Mouse (Mus musculus): ENCODE results near the gene Sypl.
A peak's percentile ranks its signal among the peaks of the same experiment; 100 is the strongest.

The Sypl gene

DNA sequence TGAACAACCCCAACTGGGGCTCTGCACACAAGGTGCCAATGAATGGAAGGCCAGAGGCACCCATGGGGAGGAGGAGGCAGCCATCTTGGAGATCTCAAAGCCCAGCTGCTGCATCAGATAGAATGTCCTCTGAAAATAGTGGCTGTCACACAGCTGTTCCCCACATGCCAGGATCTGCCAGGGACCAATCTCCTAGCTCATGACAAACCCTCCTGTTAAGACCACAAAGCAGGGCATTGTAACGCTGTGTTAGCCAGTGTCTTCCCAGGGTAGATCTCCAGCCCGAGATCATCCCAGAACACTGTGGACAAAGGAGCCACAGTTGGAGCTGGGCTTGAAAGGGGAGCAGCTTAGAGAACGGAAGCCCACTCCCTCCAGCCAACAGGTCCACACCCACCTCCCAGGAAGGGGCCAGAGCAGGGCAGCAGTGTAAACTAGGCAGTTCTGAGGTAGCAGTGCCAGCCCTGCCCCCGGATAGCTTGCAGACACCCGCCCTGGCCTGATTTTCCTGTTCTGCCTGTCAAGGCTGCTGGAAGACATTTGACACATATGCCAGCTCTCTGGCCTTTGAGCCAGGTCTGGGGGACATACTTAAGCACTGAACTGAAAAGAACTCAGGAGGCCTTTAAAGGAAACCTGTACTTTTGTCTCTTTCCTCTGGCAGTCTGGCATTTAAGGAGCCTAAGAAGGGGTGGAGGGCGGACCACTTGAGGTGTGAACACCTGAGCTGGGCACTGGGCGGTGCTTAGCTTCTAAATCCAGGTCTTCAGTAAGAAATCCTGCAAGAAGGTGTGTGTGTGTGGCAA is 54.8 kb downstream of the Sypl start:
- DNase-seq, result no peak

DNA sequence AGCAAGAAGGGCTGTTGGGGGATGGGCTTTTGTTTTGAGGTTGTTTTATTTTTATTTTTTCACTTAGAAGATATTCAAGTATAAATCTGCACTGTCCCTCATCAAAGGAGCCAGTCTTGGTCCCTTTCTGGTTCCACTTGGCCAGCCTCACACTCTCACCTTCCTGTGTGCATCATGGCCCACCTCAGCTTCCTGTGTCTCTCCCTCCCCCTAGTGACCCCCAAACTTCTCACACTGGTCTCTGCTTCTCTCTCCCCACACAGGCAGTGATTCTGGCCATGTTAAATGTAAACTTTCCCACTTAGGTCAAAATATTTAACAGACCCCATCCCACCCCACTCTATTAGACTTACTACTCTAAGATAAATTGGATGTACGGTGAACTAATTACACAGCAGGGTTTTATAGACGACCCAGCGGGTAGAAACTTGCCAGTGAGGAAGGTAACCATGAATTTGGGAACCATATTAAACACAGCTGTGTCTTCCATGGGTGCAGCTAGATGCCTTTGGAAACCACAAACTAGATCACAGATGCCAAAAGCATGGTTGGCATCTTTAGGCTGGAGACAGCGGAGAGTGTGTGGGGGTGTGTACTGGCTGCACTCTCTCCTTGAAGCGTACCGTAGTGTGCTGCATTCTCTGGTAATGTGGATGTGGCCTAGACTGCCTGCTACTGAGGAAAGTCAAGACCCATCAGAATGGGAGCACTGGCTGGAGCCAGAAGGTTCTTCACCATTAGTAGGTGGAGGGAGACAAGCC is 55.7 kb downstream of the Sypl start:
- no peak for DNase-seq

DNA sequence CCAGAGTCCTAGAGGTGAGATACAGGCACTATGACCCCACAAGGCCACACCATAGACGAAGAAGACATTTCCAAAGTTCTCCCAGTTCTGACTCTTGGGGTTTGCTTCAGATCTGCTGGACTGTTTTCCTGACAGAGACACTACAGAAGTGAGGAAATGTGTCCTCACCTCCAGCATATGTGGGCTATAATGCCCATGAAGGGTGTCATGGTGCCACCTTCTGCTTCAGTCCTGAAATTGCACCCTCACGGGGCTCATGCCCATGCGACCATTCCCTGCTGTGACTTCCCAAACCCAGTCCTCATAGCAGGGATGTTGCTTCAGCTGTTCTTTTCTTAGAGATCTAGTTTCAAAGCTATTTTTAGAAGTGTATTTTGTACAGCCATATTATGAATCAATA is 56.3 kb downstream of the Sypl start:
- peak; percentile 75 for DNase-seq

DNA sequence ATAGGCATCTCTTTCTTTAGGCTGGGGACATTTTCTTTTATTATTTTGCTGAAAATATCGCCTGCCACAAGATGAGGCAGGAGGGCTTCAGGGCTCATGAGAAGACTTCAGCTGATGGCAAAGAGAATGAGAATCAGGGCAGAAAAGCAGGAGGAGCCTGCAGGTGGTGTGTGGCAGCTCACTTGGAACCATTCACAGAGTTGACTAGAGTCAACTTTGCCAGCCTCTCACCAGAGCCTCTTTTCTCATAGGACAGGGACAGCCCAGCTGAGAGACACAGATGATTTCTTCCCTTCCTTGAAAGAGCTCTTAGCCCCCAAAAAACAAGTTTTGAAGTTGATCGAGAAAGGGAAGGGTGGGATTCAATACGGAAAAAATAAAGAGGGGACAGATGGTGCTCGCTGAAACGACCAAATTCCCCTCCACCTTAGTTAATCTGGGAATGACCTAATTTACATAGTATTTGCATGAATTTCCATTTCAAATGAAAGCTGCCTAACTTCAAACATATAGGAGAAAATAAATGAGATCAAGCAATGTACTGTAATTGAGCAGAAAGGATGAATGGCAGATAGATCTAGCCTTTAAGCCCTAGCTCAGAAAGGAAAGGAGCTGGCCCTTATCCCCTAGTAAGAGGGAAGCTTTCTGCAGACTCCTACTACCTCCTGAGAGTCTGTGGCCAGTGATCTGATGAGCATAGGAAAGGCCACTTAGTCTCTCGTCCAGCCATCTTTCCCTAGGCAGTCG is 60.5 kb downstream of the Sypl start:
- DNase-seq, result no peak

DNA sequence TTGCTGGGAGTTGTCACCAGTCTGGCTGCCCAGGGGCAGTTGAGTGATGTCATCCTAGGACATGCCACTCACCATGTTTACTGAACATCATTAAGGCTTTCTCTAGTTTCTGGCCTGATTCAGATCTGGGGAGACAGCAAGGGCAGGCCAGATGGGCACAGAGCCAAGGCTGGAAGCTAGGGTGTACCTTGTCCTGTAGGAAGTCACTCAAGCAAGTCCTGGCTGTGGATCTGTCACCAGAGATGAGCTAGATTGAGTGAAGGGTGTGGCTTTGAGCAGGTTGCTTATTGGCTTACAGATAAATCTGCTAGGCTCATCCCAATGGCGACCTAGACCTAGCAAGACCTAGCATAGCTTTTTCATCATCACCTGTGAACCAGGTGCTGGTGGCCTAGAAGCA is 61.4 kb downstream of the Sypl start:
- DNase-seq, result no peak

DNA sequence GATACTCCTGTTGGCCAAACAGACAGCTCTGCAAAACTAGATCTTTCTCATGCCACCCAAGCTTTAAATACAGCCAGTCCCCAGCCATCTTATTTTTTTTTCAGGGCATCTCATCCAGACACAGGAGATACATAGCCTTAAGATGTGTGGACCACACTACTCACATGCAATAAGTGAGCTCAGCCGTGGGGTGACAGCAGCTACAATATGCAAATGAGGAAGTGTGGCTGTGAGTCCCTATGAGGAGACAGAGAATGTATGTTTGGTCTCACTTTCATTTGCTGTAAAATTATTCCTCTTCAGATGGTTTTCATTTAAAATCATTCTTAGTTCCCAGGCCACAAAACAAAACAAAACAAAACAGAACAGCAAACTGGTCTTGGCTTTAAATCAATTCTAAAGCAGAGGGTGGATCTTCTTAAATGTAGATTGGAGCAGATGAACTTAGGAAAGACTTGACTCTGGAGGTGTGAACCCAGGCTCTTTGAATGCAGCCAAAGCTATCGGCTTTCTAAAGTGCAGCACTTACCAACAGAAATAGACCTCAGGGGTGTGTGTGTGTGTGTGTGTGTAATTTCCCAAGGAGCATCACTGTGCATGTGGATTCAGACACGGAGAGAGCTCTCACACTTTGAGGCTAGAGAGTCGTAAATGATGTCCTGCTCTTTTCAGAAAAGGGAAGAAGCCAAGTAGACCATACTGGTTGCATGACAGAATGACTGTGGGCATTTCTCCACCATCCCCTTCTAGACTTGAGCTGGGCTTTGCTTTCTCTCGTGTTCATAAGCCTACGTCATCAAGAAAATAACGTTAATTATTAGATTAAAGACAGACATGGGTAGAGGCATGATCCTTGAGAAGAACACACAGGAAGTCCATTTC is 63.4 kb downstream of the Sypl start:
- no peak for DNase-seq

DNA sequence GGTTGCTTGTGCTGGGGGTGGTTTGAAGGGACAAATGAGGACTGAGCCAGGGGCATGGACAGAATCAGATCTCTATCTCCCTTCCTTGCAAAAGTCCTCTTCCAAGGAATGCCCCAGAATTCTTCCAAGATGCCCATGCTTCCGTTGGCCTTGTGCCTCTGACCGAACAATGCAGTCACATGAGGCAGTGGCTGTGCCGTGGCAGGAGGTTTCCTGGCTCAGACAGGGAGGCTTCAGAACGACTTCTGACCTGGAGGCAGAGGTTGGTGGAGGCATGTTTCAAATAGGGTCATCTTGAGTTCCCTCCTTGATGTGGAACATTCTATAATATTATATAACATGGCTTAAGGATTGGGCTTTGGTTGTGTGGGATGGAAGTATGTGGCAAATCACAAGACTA is 64.9 kb downstream of the Sypl start:
- no peak for DNase-seq

DNA sequence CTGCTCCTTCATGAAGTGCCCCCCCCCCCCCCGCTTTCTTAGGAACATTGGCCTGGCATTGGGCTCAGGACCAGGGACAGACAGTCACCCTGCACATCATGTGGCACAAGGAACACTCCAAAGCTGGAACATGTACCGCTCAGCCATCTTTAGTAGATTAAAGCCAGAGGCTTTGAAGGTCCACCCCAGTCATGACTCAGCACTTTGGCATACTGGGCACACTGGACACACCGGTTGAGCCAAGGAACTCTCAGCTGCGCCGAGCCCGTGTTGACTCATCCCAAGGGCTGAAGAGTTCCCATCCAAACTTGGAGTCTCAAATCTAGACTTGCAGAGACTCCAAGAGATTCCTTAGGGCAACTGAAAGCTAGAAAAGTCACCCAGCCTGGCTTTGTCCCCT is 66.3 kb downstream of the Sypl start:
- no peak for DNase-seq

DNA sequence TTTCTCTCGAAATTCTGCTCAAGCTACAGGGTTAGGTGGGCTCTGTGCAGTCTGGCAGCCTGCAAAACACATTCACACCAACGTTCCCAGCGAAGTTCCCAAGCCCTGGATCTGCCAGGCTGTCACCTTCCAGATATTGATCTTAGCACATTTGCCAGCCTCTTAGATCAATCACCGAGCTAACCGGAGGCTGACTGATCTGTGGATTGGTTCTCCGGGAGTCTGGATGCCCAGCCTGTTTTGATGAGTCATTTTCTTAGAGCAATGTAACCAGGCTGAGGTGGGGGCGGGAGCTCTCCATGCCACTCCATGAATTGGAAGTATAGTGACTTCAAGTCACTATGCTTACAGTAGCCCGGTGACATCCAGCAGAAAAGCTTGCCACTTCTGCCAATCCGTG is 67.4 kb downstream of the Sypl start:
- no peak for DNase-seq

DNA sequence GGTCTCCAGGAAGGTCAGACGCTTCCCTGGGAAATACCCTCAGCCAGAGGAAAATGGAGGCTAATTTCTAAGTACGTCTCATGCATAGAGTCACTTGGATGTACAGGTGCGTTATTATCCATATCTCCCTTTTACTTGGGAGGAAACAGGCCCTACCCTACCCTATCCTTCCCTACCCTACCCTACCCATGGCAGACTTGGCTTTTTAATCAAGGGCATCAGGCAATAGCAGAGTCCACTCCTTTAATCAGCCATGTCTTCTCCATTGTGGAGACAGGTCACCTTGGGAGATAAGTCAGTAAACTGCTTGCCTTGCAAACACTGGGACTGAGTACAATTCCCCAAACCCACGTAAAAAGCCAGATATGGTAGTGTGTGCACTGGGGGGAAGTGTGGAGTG is 68.1 kb downstream of the Sypl start:
- no peak for DNase-seq

DNA sequence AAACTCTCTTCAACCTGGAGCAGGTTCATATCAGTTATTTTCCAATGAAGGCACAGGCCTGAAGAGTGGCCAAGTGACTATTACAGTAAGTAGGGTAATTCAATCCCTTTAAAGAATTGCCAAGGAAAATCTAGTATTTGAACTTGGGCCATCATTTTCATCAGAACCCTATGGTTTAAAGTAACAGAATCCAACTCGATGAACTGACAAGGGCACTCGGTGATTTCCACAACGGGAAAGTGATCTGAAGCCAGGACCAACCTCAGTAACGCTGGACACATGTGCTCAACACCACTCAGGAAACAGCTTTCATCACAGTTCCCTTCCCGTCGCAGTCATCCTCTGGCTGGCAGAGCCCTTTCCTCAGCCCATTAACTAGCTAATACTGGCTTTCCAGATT is 70.8 kb downstream of the Sypl start:
- DNase-seq, result no peak

DNA sequence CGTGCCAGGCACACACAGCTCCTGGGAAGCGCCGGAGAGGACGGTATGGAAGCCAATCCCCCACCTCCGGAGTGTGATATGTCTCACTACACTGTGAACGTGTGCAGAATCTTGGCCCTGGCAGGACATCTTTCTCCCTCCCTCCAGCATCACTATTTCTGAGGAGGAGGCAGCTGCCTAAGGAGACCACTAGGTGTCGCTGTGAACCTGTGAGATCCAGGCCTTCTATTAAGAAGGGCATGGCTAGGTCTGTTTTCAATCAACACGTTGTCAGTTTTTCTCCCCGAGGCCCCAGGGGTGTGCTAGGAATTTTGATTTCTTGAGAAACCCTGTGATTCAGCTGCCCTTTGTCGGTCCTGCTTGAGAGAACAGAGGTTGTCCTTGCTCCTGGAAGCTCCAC is 73.4 kb downstream of the Sypl start:
- peak; percentile 77 for DNase-seq

DNA sequence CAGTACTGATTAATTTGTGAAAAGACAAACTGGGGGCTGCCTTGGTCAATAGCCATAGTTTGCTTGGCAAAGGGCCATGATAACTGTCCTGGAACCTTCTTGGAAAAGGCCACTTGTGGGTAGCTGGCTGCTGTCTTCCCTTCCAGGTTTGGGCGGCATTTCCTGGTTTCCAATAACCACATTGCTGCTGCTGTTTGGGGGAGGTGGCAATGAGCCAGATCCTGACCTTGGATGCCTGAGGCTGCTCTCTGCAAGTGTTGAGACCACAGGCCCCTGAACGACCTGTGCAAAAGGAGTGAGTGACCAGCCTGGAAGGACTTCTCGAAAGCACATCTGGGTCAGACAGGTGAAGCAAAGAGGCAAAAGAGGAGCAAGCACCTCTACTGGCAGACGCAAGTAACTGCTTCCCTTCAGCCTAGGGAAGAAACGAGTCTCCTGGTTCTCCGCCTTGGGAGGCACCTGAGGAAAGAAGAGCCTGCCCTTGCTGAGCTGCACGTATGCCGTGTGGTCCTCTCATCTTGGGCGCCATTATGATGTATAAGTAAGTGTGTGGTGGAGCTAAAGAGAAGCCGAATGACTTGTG is 74.5 kb downstream of the Sypl start:
- no peak for DNase-seq

DNA sequence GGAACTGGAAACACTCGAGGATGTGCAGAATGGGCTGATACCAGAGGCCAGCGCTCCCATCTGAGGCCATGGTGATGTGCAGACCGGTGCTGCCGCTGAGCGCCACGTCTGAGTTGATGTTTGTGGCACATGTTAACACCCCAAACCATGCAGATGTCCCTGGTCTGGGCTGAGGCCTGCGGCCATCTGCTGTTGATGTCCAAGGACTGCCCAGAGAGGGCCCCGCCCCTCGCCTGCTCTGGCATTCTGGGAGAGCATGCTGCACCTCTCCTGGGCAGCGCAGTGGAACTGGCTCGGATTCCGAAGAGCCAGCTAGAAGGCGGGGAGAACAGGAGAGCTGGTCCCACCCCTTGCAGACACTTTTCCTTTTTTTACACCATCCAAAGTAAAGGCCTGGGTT is 75.0 kb downstream of the Sypl start:
- DNase-seq, result no peak

All from thymus, postnatal 14 days (tissue).